Mouse (Mus musculus): Measurements from ENCODE around the gene Prx.

GRCm38 (mm10) chr7:27543851-27544250 is 44.7 kb downstream of the Prx start:
- TF ChIP-seq CTCF (IDR thresholded peaks at IDR 0.05; ENCODE audit: low read depth, low read length) = no peak
- TF ChIP-seq POLR2A (IDR thresholded peaks at IDR 0.05; ENCODE audit: borderline replicate concordance, low read depth, low read length) = no peak
